Mouse (Mus musculus): ENCODE measurements at regions not wholly inside any gene's neighbourhood (a gene's known extent, or its start where the extent isn't known, plus 50 kb on each side); places are given as distances from the start of the nearest gene placed in this dataset.

DNA sequence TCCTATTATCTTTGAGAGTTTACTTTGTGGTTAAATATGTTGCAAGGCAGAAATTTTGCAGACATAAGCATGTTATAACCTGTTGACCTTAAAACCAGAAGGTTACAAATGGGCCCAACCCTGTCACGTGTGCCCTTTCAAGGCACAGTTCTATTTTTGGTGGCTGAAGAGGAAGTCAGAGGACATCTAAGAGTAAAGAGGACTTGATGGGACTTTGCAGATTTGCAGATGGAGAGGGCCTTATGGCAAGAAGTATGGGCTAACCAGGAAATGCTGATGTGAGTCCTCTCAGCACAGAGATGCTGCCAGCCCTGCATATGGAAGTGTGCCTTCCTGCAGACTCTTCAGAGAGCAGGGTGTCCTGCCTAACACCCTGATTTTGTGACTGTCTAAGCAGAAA lies 101.6 kb upstream of the Ednrb start:
- no peak for ATAC-seq
- Histone ChIP-seq H3K27me3 (no peaks in the 10 kb centered on the region), H3K9me3 (no peaks in the 10 kb centered on the region), H3K4me3 (replicated peaks) (no peak overlapping the region), H3K4me2 (replicated peaks) (no peak overlapping the region), H3K4me1 (replicated peaks) (peaks cover 13% of the 10 kb centered on the region), H3K9ac (replicated peaks) (no peak overlapping the region), H3K27ac (no peak overlapping the region), H3K36me3 (no peaks in the 10 kb centered on the region)
- 82% methylated on average over 1 of the region's 1 CpGs for WGBS

GRCm38 (mm10) chr14:103939867-103940266 lies 95.7 kb upstream of the Ednrb start:
- no peak overlapping the region for H3K9ac ChIP-seq (replicated peaks)
- H3K36me3 ChIP-seq: no peaks in the 10 kb centered on the region
- no peak overlapping the region for H3K27ac ChIP-seq
- no peak for ATAC-seq
- H3K9me3 ChIP-seq: no peaks in the 10 kb centered on the region
- H3K27me3 ChIP-seq: no peaks in the 10 kb centered on the region
- no peak overlapping the region for H3K4me2 ChIP-seq (replicated peaks)
- no peak overlapping the region for H3K4me3 ChIP-seq (replicated peaks)
- peaks cover 7% of the 10 kb centered on the region for H3K4me1 ChIP-seq (replicated peaks)
- WGBS: 2% methylated on average over 3 of the region's 3 CpGs

DNA sequence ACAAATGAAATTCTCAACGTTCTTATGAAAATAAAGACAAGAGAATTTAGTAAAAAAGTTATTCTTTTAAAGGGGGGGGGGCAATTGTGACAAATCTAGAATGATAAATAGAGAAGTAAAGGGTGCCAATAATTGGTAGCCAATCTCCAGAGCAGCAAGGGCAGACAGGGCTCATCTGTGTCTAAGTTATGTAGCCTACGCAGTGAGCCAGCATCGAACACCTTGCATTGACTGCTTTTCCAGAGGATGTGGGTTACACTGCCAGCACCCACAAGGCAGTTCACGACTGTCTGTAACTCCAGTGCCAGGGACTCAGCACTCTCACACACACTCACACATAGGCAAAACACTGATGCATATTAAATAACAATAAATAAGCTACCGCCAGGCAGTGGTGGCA lies 94.7 kb upstream of the Ednrb start:
- Histone ChIP-seq H3K27me3 (no peaks in the 10 kb centered on the region), H3K4me2 (replicated peaks) (no peak overlapping the region), H3K4me3 (replicated peaks) (no peak overlapping the region), H3K27ac (no peak overlapping the region), H3K9ac (replicated peaks) (no peak overlapping the region), H3K36me3 (no peaks in the 10 kb centered on the region), H3K4me1 (replicated peaks) (peaks cover 7% of the 10 kb centered on the region), H3K9me3 (no peaks in the 10 kb centered on the region)
- WGBS: 89% methylated on average over 5 of the region's 5 CpGs
- no peak for ATAC-seq

- Histone ChIP-seq H3K9ac (replicated peaks) (no peak overlapping the region), H3K36me3 (no peaks in the 10 kb centered on the region), H3K4me3 (replicated peaks) (no peak overlapping the region), H3K4me2 (replicated peaks) (no peak overlapping the region), H3K27ac (no peak overlapping the region), H3K4me1 (replicated peaks) (peaks cover 7% of the 10 kb centered on the region), H3K27me3 (no peaks in the 10 kb centered on the region), H3K9me3 (no peaks in the 10 kb centered on the region)
- no peak for ATAC-seq
- WGBS: 92% methylated on average over 9 of the region's 9 CpGs
Measured at GRCm38 (mm10) chr14:103938201-103938600, 94.0 kb upstream of the Ednrb start.

GRCm38 (mm10) chr14:103937700-103938099 lies 93.5 kb upstream of the Ednrb start:
- no peak for ATAC-seq
- no peaks in the 10 kb centered on the region for H3K27me3 ChIP-seq
- no peak overlapping the region for H3K9ac ChIP-seq (replicated peaks)
- H3K4me1 ChIP-seq (replicated peaks): peaks cover 7% of the 10 kb centered on the region
- H3K27ac ChIP-seq: no peak overlapping the region
- no peak overlapping the region for H3K4me3 ChIP-seq (replicated peaks)
- H3K4me2 ChIP-seq (replicated peaks): no peak overlapping the region
- no peaks in the 10 kb centered on the region for H3K36me3 ChIP-seq
- WGBS: 91% methylated on average over 6 of the region's 6 CpGs
- H3K9me3 ChIP-seq: no peaks in the 10 kb centered on the region

DNA sequence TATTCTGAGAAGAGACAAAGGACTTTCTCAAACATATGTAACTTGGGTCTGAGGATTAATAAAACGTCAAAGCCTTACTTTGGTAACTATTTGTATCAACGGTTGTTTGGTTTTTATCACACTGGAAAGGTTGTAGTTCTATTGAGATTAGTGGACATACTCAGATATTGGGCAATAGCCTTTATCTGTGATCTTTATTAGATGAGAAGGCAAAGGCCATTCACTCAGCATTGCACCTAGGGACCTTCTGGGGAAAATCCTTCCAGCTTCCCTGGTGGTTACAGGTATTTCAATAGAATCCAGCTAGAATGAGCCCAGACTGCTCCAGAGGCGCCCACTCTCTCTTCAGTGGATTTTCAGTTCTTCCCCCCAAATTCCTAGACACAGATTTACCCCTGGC lies 89.6 kb upstream of the Ednrb start:
- Histone ChIP-seq H3K27ac (no peak overlapping the region), H3K4me2 (replicated peaks) (no peak overlapping the region), H3K4me3 (replicated peaks) (no peak overlapping the region), H3K36me3 (no peaks in the 10 kb centered on the region), H3K9ac (replicated peaks) (no peak overlapping the region), H3K27me3 (no peaks in the 10 kb centered on the region), H3K4me1 (replicated peaks) (no peaks in the 10 kb centered on the region), H3K9me3 (no peaks in the 10 kb centered on the region)
- no peak for ATAC-seq
- WGBS: 94% methylated on average over 3 of the region's 3 CpGs

- H3K36me3 ChIP-seq: no peaks in the 10 kb centered on the region
- no peaks in the 10 kb centered on the region for H3K27me3 ChIP-seq
- no peak overlapping the region for H3K4me3 ChIP-seq (replicated peaks)
- no peak for ATAC-seq
- no peak overlapping the region for H3K4me2 ChIP-seq (replicated peaks)
- 82% methylated on average over 7 of the region's 7 CpGs for WGBS
- H3K27ac ChIP-seq: no peak overlapping the region
- no peak overlapping the region for H3K9ac ChIP-seq (replicated peaks)
- H3K9me3 ChIP-seq: no peaks in the 10 kb centered on the region
- no peaks in the 10 kb centered on the region for H3K4me1 ChIP-seq (replicated peaks)
Measured at GRCm38 (mm10) chr14:103932170-103932569, 88.0 kb upstream of the Ednrb start.

GRCm38 (mm10) chr14:103929734-103930364 lies 85.6 kb upstream of the Ednrb start:
- Histone ChIP-seq H3K4me2 (replicated peaks) (no peak overlapping the region), H3K27me3 (no peaks in the 10 kb centered on the region), H3K9me3 (no peaks in the 10 kb centered on the region), H3K4me3 (replicated peaks) (no peak overlapping the region), H3K36me3 (no peaks in the 10 kb centered on the region), H3K9ac (replicated peaks) (no peak overlapping the region), H3K27ac (no peak overlapping the region), H3K4me1 (replicated peaks) (no peaks in the 10 kb centered on the region)
- ATAC-seq: no peak
- WGBS: 92% methylated on average over 11 of the region's 11 CpGs

DNA sequence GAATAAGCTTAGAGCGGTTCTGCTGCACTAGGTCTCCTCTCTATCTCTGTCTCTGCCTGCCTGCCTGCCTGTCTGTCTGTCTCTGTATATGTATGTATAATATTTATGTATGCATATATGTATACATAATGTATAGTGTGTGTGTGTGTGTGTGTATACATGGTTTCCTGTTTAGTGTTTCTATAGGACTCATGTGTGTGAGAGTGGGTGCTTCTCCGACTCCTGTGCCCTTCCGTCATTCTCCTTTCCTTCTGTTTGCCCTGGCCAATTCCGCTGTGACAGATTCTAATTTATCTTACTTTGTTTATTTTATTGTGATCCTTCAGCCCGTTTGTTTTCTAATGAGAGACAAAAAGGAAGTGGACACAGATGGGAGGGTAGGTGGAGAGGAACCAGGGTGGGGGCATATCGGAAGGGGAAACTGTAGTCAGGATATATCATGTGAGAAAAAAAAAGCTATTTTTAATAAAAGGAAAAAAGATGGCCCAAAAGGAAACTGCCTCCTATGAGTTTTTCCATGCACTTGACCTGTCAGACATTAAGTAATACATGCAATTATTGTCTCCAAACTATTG lies 85.0 kb upstream of the Ednrb start:
- no peak for ATAC-seq
- Histone ChIP-seq H3K9me3 (no peaks in the 10 kb centered on the region), H3K27me3 (no peaks in the 10 kb centered on the region), H3K9ac (replicated peaks) (no peak overlapping the region), H3K27ac (no peak overlapping the region), H3K36me3 (no peaks in the 10 kb centered on the region), H3K4me1 (replicated peaks) (no peaks in the 10 kb centered on the region), H3K4me3 (replicated peaks) (no peak overlapping the region), H3K4me2 (replicated peaks) (no peak overlapping the region)
- 87% methylated on average over 6 of the region's 6 CpGs for WGBS

DNA sequence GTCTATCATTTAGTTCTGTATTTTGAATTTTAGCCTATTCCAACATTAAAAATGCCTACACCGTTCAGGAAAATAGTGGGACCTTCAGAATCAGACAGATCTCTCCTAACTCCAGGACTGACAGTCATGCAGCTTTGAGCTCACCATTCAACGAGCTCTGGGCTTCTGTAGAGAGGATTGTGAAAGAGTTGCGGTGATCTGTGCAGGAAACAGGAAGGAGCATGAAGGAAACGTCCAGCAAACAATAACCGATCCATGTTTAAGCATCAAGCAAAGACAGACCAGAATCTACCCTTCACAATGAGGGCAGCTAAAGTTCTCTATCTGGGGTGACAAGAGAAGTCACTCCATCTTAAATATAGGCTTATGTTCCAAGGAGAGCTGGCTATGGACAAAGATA lies 76.0 kb upstream of the Ednrb start:
- no peak overlapping the region for H3K4me2 ChIP-seq (replicated peaks)
- ATAC-seq: no peak
- no peak overlapping the region for H3K4me3 ChIP-seq (replicated peaks)
- no peaks in the 10 kb centered on the region for H3K4me1 ChIP-seq (replicated peaks)
- H3K9ac ChIP-seq (replicated peaks): no peak overlapping the region
- WGBS: 82% methylated on average over 5 of the region's 5 CpGs
- no peak overlapping the region for H3K27ac ChIP-seq
- no peaks in the 10 kb centered on the region for H3K36me3 ChIP-seq
- no peaks in the 10 kb centered on the region for H3K9me3 ChIP-seq
- H3K27me3 ChIP-seq: no peaks in the 10 kb centered on the region

DNA sequence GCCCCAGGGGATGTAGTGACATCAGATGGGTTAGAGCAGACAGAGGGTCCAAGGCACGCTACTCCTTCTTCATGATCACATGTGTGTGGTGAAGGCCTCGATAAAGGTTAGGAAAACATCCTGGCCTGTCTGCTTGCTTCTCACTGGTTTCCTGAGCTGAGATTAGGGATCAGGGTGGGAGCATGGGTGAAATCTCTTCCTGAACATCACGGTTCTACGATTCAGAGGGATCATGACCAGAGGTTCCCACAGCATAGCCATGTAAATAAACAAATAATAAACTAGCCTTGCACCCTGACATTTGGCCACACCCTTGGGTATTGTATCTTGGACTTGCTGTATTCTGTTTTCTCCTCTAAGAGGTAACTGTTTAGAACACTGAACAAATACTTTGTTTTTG lies 75.2 kb upstream of the Ednrb start:
- no peaks in the 10 kb centered on the region for H3K27me3 ChIP-seq
- H3K9me3 ChIP-seq: no peaks in the 10 kb centered on the region
- H3K4me1 ChIP-seq (replicated peaks): no peaks in the 10 kb centered on the region
- WGBS: 84% methylated on average over 4 of the region's 4 CpGs
- H3K9ac ChIP-seq (replicated peaks): no peak overlapping the region
- ATAC-seq: no peak
- H3K4me2 ChIP-seq (replicated peaks): no peak overlapping the region
- H3K36me3 ChIP-seq: no peaks in the 10 kb centered on the region
- no peak overlapping the region for H3K27ac ChIP-seq
- no peak overlapping the region for H3K4me3 ChIP-seq (replicated peaks)

GRCm38 (mm10) chr14:103913453-103913852 lies 69.3 kb upstream of the Ednrb start:
- H3K9me3 ChIP-seq: no peaks in the 10 kb centered on the region
- no peak overlapping the region for H3K4me2 ChIP-seq (replicated peaks)
- no peak overlapping the region for H3K4me3 ChIP-seq (replicated peaks)
- H3K36me3 ChIP-seq: no peaks in the 10 kb centered on the region
- no peak overlapping the region for H3K27ac ChIP-seq
- WGBS: 97% methylated on average over 4 of the region's 4 CpGs
- H3K9ac ChIP-seq (replicated peaks): no peak overlapping the region
- 0 out of 2 replicates have a peak, but pooled peaks cover 5% of the 10 kb centered on the region for H3K4me1 ChIP-seq (replicated peaks)
- no peaks in the 10 kb centered on the region for H3K27me3 ChIP-seq
- ATAC-seq: no peak

DNA sequence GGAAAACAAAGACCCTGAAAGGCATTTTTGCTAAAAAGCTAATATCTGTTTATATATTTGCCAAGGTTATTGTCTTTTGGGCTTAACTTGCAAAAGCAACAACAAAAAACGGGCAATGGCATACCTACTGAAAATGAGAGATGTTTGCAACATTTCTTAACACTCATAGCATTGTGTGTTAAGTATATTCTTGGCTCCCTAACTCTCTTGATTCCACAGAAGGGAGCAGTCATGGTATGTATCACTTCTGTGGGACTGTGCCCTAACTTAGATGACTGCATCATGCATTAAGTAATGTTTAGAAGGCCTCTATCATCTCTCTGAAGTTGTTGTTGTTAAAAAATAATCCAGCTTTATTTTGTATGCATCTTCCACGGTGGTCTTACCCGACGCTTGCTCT lies 67.5 kb upstream of the Ednrb start:
- no peak for ATAC-seq
- Histone ChIP-seq H3K27ac (no peak overlapping the region), H3K27me3 (no peaks in the 10 kb centered on the region), H3K36me3 (no peaks in the 10 kb centered on the region), H3K4me2 (replicated peaks) (no peak overlapping the region), H3K9me3 (no peaks in the 10 kb centered on the region), H3K4me3 (replicated peaks) (no peak overlapping the region), H3K9ac (replicated peaks) (no peak overlapping the region), H3K4me1 (replicated peaks) (0 out of 2 replicates have a peak, but pooled peaks cover 5% of the 10 kb centered on the region)
- WGBS: 76% methylated on average over 4 of the region's 4 CpGs
